Mouse (Mus musculus) stomach, postnatal 0 days (tissue): Measurements from ENCODE around the gene Dna2.

Source experiments
- CTCF ChIP-seq: IDR thresholded peaks from 2 replicates; pipeline ENCODE4 v1.5.1; 2016; ENCODE audit warnings: antibody characterized with exemption, low read depth, mild to moderate bottlenecking, moderate library complexity
- EP300 ChIP-seq: optimal IDR thresholded peaks from 2 replicates; pipeline ENCODE3; 2016; ENCODE audit warnings: antibody characterized with exemption

GRCm38 (mm10) chr10:62946738-62947471 lies at the start of gene Dna2:
- peak; percentile 45 for TF ChIP-seq CTCF
- TF ChIP-seq EP300, result no peak
